Mouse (Mus musculus) midbrain, postnatal 0 days (tissue): ENCODE measurements around the gene Hcn2. TPM values are rescaled to one million over a fixed set of nuclear protein-coding genes. Genes with fewer than 3 reads are reported as not detected.

ENCODE experiments used
- ATAC-seq: fragments of 200-750 bp; cut with Nextera tagmentation; 2 replicates; pipeline ENCODE4 v1.8.0; 2017; ENCODE audit warnings: moderate number of reproducible peaks, mild to moderate bottlenecking, moderate TSS enrichment, moderate library complexity; ENCODE audit not compliant: low FRiP score
- DNase-seq: peaks from one replicate; pipeline ENCODE4 v3.0.0-alpha.2; 2015; ENCODE audit warnings: low spot score
- H3K27ac ChIP-seq: fragments of 300-500 bp; sonication (generic); 2 replicates; pipeline ENCODE4 v1.5.1; 2014; ENCODE audit warnings: low read depth, mild to moderate bottlenecking, low read length, mixed read lengths
- H3K27me3 ChIP-seq: fragments of 300-500 bp; sonication (generic); 2 replicates; pipeline ENCODE4 v1.6.1; 2014; ENCODE audit warnings: low read length, control low read depth, mixed read lengths; ENCODE audit not compliant: insufficient read depth
- H3K36me3 ChIP-seq: fragments of 300-500 bp; sonication (generic); 2 replicates; pipeline ENCODE4 v1.6.1; 2014; ENCODE audit warnings: low read length, control low read depth, mixed read lengths; ENCODE audit not compliant: insufficient read depth
- H3K4me1 ChIP-seq: fragments of 300-500 bp; sonication (generic); 2 replicates; pipeline ENCODE4 v1.6.1; 2014; ENCODE audit warnings: mild to moderate bottlenecking, control low read depth, antibody characterized with exemption, low read length, mixed read lengths; ENCODE audit not compliant: insufficient read depth
- H3K4me2 ChIP-seq: fragments of 300-500 bp; sonication (generic); 2 replicates; pipeline ENCODE4 v1.6.1; 2014; ENCODE audit warnings: low read depth, mild to moderate bottlenecking, low read length, mixed read lengths; ENCODE audit not compliant: poor library complexity, severe bottlenecking
- H3K4me3 ChIP-seq: fragments of 300-500 bp; sonication (generic); 2 replicates; pipeline ENCODE4 v1.5.1; 2014; ENCODE audit warnings: low read depth, mild to moderate bottlenecking, low read length, moderate library complexity
- H3K9ac ChIP-seq: fragments of 300-500 bp; sonication (generic); replicated peaks from 2 replicates; pipeline ENCODE4 v1.6.1; 2014; ENCODE audit warnings: mild to moderate bottlenecking, low read length, moderate library complexity, mixed read lengths; ENCODE audit not compliant: poor library complexity, severe bottlenecking
- H3K9me3 ChIP-seq: fragments of 300-500 bp; sonication (generic); 2 replicates; pipeline ENCODE4 v1.6.1; 2016; ENCODE audit warnings: low read length, control low read depth
- CTCF ChIP-seq: IDR thresholded peaks from 2 replicates; pipeline ENCODE4 v1.5.1; 2016; ENCODE audit warnings: antibody characterized with exemption, mild to moderate bottlenecking
- WGBS: fragments of 180-500 bp; shearing (Covaris S2); extraction: QIAGEN DNeasy Blood & Tissue Kit; methylation state at CpG from one replicate; pipeline ENCODE4 v1.1.7; 2014; 5-methylcytosine and 5-hydroxymethylcytosine counted together
- polyA plus RNA-seq: library from polyadenylated mRNA; unstranded; fragments of >200 nt; fragmentation: Nextera tagmentation; extraction: Ambion mirVana; gene quantifications from 2 replicates; pipeline ENCODE4 v1.2.1, GENCODE M21; 2015
- total RNA-seq: library from RNA; depleted of rRNA; stranded (reverse); fragments of >200 nt; gene quantifications from 2 replicates; pipeline ENCODE4 v1.2.3, GENCODE M21; 2014

Gene Hcn2
- total and polyA plus RNA-seq, 2 experiments from 2014 or later: 5.0 to 66.1 TPM

- DNase-seq (no peak), ATAC-seq (no peak)
- H3K36me3 ChIP-seq: no peaks in the 10 kb centered on the region; the same call in 1 of the 2 replicates
- H3K4me3 ChIP-seq: no peak overlapping the region
- peaks cover 14% of the 10 kb centered on the region for H3K4me1 ChIP-seq
- no peaks in the 10 kb centered on the region for H3K27me3 ChIP-seq
- H3K27ac ChIP-seq: no peak overlapping the region
- no peak overlapping the region for H3K9ac ChIP-seq
- no peak for TF ChIP-seq CTCF
- H3K9me3 ChIP-seq: no peaks in the 10 kb centered on the region
- 0 out of 2 replicates have a peak overlapping the region, but pooled peaks have one; percentile 92 for H3K4me2 ChIP-seq
- 62% methylated on average over 6 of the region's 6 CpGs for WGBS
Measured at GRCm38 (mm10) chr10:79671396-79672087, 44.9 kb upstream of the Hcn2 start.

DNA sequence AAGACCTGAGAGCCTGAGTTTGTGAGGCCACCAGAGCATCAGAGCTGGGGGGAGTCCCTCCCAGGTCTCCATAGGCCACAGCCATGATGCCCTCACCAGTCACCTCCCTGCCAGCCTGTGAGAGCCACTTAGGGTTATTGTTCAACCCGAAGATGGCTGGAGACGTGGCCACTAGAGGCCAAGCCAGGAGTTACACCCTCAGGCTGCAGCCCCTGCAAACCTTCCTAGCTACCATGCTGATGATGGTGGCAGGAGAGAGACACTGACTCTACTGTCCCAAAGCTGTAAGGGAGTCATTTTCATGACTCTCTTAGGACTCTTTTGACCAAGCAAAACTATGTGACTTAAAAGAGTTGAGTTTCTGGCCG lies 44.4 kb upstream of the Hcn2 start:
- DNase-seq (no peak), ATAC-seq (no peak)
- 52% methylated on average over 3 of the region's 3 CpGs for whole genome bisulfite sequencing
- Histone ChIP-seq H3K4me1 (peaks cover 14% of the 10 kb centered on the region), H3K36me3 (no peaks in the 10 kb centered on the region; the same call in 1 of the 2 replicates), H3K4me3 (no peak overlapping the region), H3K27ac (no peak overlapping the region), H3K4me2 (no peak overlapping the region), H3K27me3 (no peaks in the 10 kb centered on the region), H3K9me3 (no peaks in the 10 kb centered on the region), H3K9ac (no peak overlapping the region)
- no peak; the same call in 1 of the 2 replicates for TF ChIP-seq CTCF

- Histone ChIP-seq H3K9me3 (no peaks in the 10 kb centered on the region), H3K9ac (no peak overlapping the region)
- no peak for TF ChIP-seq CTCF
Measured at GRCm38 (mm10) chr10:79673054-79673453, 43.4 kb upstream of the Hcn2 start.

DNA sequence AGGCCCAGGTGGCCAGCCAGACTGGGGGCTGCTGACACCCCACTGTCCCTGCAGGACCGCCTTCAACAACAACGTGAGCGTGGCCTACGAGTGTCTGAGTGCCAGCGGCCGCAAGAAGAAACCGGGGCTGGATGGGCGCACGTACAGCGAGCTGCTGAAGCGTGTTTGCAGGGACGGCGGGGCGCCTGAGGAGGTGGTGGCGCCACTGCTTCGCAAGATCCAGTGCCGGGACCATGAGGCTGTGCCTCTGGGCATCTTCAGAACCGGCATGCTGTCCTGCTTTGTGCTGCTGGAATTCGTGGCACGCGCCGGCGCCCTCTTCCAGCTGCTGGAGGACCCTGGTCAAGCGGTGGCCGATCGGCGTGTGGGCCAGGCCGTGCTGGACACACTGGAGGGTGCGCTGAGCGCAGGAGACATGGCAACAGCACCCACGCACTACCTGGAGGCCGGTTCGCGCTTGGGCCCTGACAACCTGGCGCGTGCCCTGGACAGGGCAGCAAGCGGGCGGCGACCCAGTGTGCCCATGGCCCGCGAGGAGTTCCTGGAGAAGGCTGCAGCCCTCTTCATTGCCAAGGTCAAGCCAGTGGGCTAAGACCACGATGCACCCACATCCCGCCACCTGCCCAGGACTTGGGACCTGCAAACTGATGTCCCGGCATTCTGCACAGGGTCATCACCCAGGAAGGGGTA lies 40.9 kb upstream of the Hcn2 start:
- Histone ChIP-seq H3K27ac (no peak overlapping the region), H3K4me1 (peaks cover 6% of the 10 kb centered on the region), H3K4me3 (no peak overlapping the region), H3K4me2 (no peak overlapping the region), H3K9me3 (no peaks in the 10 kb centered on the region), H3K36me3 (no peaks in the 10 kb centered on the region; the same call in 1 of the 2 replicates), H3K27me3 (no peaks in the 10 kb centered on the region), H3K9ac (no peak overlapping the region)
- no peak for TF ChIP-seq CTCF
- DNase-seq: no peak
- peak; percentile 20; the same call in 1 of the 2 replicates for ATAC-seq
- 58% methylated on average over 44 of the region's 44 CpGs for WGBS

More at GRCm38 (mm10) chr10:79673054-79673453, 43.4 kb upstream of the Hcn2 start:
- Histone ChIP-seq H3K4me3 (no peak overlapping the region), H3K36me3 (no peaks in the 10 kb centered on the region; the same call in 1 of the 2 replicates), H3K4me1 (peaks cover 13% of the 10 kb centered on the region), H3K27ac (no peak overlapping the region), H3K27me3 (no peaks in the 10 kb centered on the region), H3K4me2 (no peak overlapping the region)
- ATAC-seq: no peak
- WGBS: 87% methylated on average over 3 of the region's 3 CpGs
- no peak for DNase-seq

GRCm38 (mm10) chr10:79680606-79681495 lies 35.6 kb upstream of the Hcn2 start:
- WGBS: 41% methylated on average over 11 of the region's 11 CpGs
- DNase-seq: no peak
- H3K27ac ChIP-seq: peak overlapping the region; percentile 86

More at GRCm38 (mm10) chr10:79680606-79681495, 35.6 kb upstream of the Hcn2 start:
- H3K9me3 ChIP-seq: no peaks in the 10 kb centered on the region
- peak; percentile 8; the same call in 1 of the 2 replicates for ATAC-seq
- H3K9ac ChIP-seq: peak overlapping the region; percentile 51; the same call in 1 of the 2 replicates
- no peaks in the 10 kb centered on the region for H3K27me3 ChIP-seq
- H3K36me3 ChIP-seq: peaks cover 13% of the 10 kb centered on the region
- TF ChIP-seq CTCF: no peak
- peak overlapping the region; percentile 58 for H3K4me2 ChIP-seq
- H3K4me3 ChIP-seq: peak overlapping the region; percentile 79
- H3K4me1 ChIP-seq: peaks cover 14% of the 10 kb centered on the region
